Mouse (Mus musculus): Measurements from ENCODE around the gene D5Ertd577e. TPM values are rescaled to one million over a fixed set of nuclear protein-coding genes. Genes with fewer than 3 reads are reported as not detected.
"Not testable (repeated sequence)": the region's sequence is repeated elsewhere in the genome, so short reads cannot be mapped to it uniquely, and the experiment has no call there.

Gene D5Ertd577e
- not detected in 2 replicates for polyA plus RNA-seq (2012; ENCODE audit: insufficient read depth, insufficient read length, missing spikeins)

GRCm38 (mm10) chr5:95456506-95456905 lies at the start of gene D5Ertd577e:
Gene D5Ertd577e (plus strand): TSS chr5:95456806.
- not testable (repeated sequence) for H3K27ac ChIP-seq (ENCODE audit: insufficient read depth, low read depth, low read length); H3K4me1 ChIP-seq (ENCODE audit: control insufficient read depth, insufficient read depth, low read length); H3K4me3 ChIP-seq (ENCODE audit: insufficient read depth, low read length)

GRCm38 (mm10) chr5:95510458-95510857 lies 53.9 kb downstream of the D5Ertd577e start, which contains the start of gene Gm3286:
Gene Gm3286 (plus strand): TSS chr5:95510758.
- not testable (repeated sequence) for H3K27ac ChIP-seq (ENCODE audit: insufficient read depth, low read depth, low read length); H3K4me3 ChIP-seq (ENCODE audit: insufficient read depth, low read length); H3K4me1 ChIP-seq (ENCODE audit: control insufficient read depth, insufficient read depth, low read length)

Other genes starting within 250 kb of the D5Ertd577e start
- not detected in 2 replicates for gene Gm10424, start 184.0 kb upstream of the D5Ertd577e start, polyA plus RNA-seq (2012; ENCODE audit: insufficient read depth, insufficient read length, missing spikeins)
- gene Gm3259, start 150.9 kb upstream of the D5Ertd577e start, polyA plus RNA-seq (2012; ENCODE audit: insufficient read depth, insufficient read length, missing spikeins) = not detected in 2 replicates
- gene Gm3286, start 54.0 kb downstream of the D5Ertd577e start, polyA plus RNA-seq (2012; ENCODE audit: insufficient read depth, insufficient read length, missing spikeins) = not detected in 2 replicates
- not detected in 2 replicates for gene Gm7971, start 138.1 kb downstream of the D5Ertd577e start, polyA plus RNA-seq (2012; ENCODE audit: insufficient read depth, insufficient read length, missing spikeins)